In genomic region chr8:11794956-11795355, GRCm38 (mm10) we compare ENCODE assay signal across 27 mouse cellular contexts. TPM values are rescaled to one million over a fixed set of nuclear protein-coding genes. Genes with fewer than 3 reads are reported as not detected.
A peak's percentile ranks its signal among the peaks of the same experiment; 100 is the strongest.
DNase-seq lines count a peak whose midpoint lies in the region; ATAC-seq and TF ChIP-seq lines count a peak whose summit lies in the region.
"Had no signal": no experiment of that assay in that cellular context is flagged by ENCODE, and none has a peak within 500 bp of the region (broad histone marks: within the 10 kb centered on the region; RNA-seq: fewer than 3 reads in every experiment).

No protein-coding gene starts in this region.

- no peak overlapping the region for H3K4me2 ChIP-seq in forebrain, embryonic 13.5 days
- H3K4me2 ChIP-seq in forebrain, embryonic 16.5 days (ENCODE audit: low read length): no peak overlapping the region

- H3K9ac ChIP-seq in forebrain, embryonic 13.5 days: no peak overlapping the region
- H3K9ac ChIP-seq in forebrain, embryonic 16.5 days (replicated peaks; ENCODE audit: low read depth, low read length): no peak overlapping the region
- H3K9ac ChIP-seq: liver, postnatal 0 days had no signal

- TF ChIP-seq CTCF in gastrocnemius, adult 2 months (IDR thresholded peaks at IDR 0.05): no peak

- ATAC-seq in forebrain, embryonic 13.5 days: no peak
- ATAC-seq in forebrain, embryonic 16.5 days: no peak
- ATAC-seq in frontal cortex, adult (ENCODE audit: low TSS enrichment): no peak
- no peak for ATAC-seq in activated CD4-positive, CD25-positive, alpha-beta regulatory T cell, adult 4 months
- ATAC-seq: liver, postnatal 0 days had no signal

- H3K36me3 ChIP-seq in forebrain, embryonic 13.5 days (ENCODE audit: poor library complexity, severe bottlenecking): peaks cover 66% of the 10 kb centered on the region
- peaks cover 10% of the 10 kb centered on the region; the same call in 1 of the 2 replicates for H3K36me3 ChIP-seq in forebrain, embryonic 16.5 days (ENCODE audit: control insufficient read depth, insufficient read depth)

- H3K4me3 ChIP-seq in forebrain, embryonic 13.5 days: no peak overlapping the region
- no peak overlapping the region for H3K4me3 ChIP-seq in forebrain, embryonic 16.5 days (replicated peaks; ENCODE audit: low read length)
- H3K4me3 ChIP-seq in gastrocnemius, adult 2 months: no peak overlapping the region
- H3K4me3 ChIP-seq: heart, adult 2 months; layer of hippocampus, adult 2 months; limb, embryonic 10.5 days had no signal

- peaks cover 19% of the 10 kb centered on the region for H3K4me1 ChIP-seq in forebrain, embryonic 13.5 days
- peaks cover 14% of the 10 kb centered on the region for H3K4me1 ChIP-seq in forebrain, embryonic 16.5 days (replicated peaks; ENCODE audit: control insufficient read depth, insufficient read depth, low read length)
- H3K4me1 ChIP-seq: limb, embryonic 10.5 days had no signal

- H3K27me3 ChIP-seq in forebrain, embryonic 13.5 days: no peaks in the 10 kb centered on the region
- H3K27me3 ChIP-seq in forebrain, embryonic 16.5 days (replicated peaks; ENCODE audit: control insufficient read depth, insufficient read depth, low read length): no peaks in the 10 kb centered on the region
- H3K27me3 ChIP-seq: megakaryocyte, embryonic 14.5 days had no signal

- intact Hi-C loops in gastrocnemius, adult 2 months (cut with DNase I): no loop called here

- H3K27ac ChIP-seq in forebrain, embryonic 13.5 days: 0 out of 2 replicates have a peak overlapping the region, but pooled peaks have one; percentile 25
- H3K27ac ChIP-seq in forebrain, embryonic 16.5 days (ENCODE audit: low read length): no peak overlapping the region
- H3K27ac ChIP-seq in gastrocnemius, adult 2 months: no peak overlapping the region
- H3K27ac ChIP-seq: heart, adult 2 months; layer of hippocampus, adult 2 months; limb, embryonic 10.5 days had no signal

- H3K9me3 ChIP-seq in forebrain, embryonic 13.5 days (replicated peaks): no peaks in the 10 kb centered on the region
- no peaks in the 10 kb centered on the region for H3K9me3 ChIP-seq in forebrain, embryonic 16.5 days (ENCODE audit: control insufficient read depth, low read length)
- H3K9me3 ChIP-seq: G1E; limb, embryonic 10.5 days; megakaryocyte, embryonic 14.5 days had no signal

- peak; percentile 54 for DNase-seq in right cerebral cortex, postnatal 14 days
- DNase-seq in right cerebral cortex, postnatal 10 days (ENCODE audit: low spot score in 2 of 2): no peak
- DNase-seq in cerebellum, adult 8-10 months: peak; percentile 77
- no peak for DNase-seq in gastrocnemius, adult 2 months
- DNase-seq: adrenal gland, postnatal 36 days; embryo, embryonic 11 days; gastrocnemius, postnatal 14 days; heart, adult 2 months; heart, postnatal 4 days; kidney, adult 18-20 months; kidney, postnatal 10 days; liver, postnatal 0 days; midbrain, embryonic 14.5 days; thymus, postnatal 36 days had no signal

RNA-seq across cellular contexts. Expression of gene Tex29, which starts 45.3 kb away (rescaled TPM):
- polyA plus RNA-seq in forebrain, embryonic 13.5 days (2015; fragmentation: Nextera tagmentation; extraction: Ambion mirVana): 0.30 and 0.89 TPM in 2 replicates
- polyA plus RNA-seq in forebrain, embryonic 16.5 days (2015; fragmentation: Nextera tagmentation; extraction: Ambion mirVana): 0.52 and 0.66 TPM in 2 replicates
- total RNA-seq in gastrocnemius, adult 2 months (2021): not detected
- not detected for polyA plus RNA-seq in activated CD4-positive, CD25-positive, alpha-beta regulatory T cell, adult 4 months (2017; shearing (Covaris generic))
- total RNA-seq: adrenal gland, postnatal 36 days; G1E; gastrocnemius, postnatal 14 days; heart, adult 2 months; heart, postnatal 4 days; liver, adult 2 months; neutrophil, adult 5-6 weeks had no signal
- polyA plus RNA-seq: embryonic facial prominence, embryonic 14.5 days; heart, adult 2 months; heart, embryonic 14.5 days; limb, embryonic 10.5 days; liver, adult 2 months; liver, postnatal 0 days; midbrain, embryonic 14.5 days; small intestine, adult 2 months had no signal

Comparison
In these comparisons a context has a peak if more than half of its experiments do, and no peak if none do; other contexts are left out.
1. DNase-seq: peak in right cerebral cortex, postnatal 14 days (single experiment) and cerebellum, adult 8-10 months (single experiment); none in right cerebral cortex, postnatal 10 days (0 of 2) and gastrocnemius, adult 2 months (single experiment).